Mouse (Mus musculus) megakaryocyte-erythroid progenitor cell, adult 5 weeks (primary cell): ENCODE measurements around the gene Osgep. TPM values are rescaled to one million over a fixed set of nuclear protein-coding genes. Genes with fewer than 3 reads are reported as not detected.

ENCODE experiments used
- polyA plus RNA-seq: library from polyadenylated mRNA; stranded (reverse); fragments of >175 nt; gene quantifications from 2 replicates; pipeline ENCODE4 v1.2.3, GENCODE M21; 2012

The Osgep gene
- polyA plus RNA-seq: 62.9 and 65.3 TPM in 2 replicates

DNA sequence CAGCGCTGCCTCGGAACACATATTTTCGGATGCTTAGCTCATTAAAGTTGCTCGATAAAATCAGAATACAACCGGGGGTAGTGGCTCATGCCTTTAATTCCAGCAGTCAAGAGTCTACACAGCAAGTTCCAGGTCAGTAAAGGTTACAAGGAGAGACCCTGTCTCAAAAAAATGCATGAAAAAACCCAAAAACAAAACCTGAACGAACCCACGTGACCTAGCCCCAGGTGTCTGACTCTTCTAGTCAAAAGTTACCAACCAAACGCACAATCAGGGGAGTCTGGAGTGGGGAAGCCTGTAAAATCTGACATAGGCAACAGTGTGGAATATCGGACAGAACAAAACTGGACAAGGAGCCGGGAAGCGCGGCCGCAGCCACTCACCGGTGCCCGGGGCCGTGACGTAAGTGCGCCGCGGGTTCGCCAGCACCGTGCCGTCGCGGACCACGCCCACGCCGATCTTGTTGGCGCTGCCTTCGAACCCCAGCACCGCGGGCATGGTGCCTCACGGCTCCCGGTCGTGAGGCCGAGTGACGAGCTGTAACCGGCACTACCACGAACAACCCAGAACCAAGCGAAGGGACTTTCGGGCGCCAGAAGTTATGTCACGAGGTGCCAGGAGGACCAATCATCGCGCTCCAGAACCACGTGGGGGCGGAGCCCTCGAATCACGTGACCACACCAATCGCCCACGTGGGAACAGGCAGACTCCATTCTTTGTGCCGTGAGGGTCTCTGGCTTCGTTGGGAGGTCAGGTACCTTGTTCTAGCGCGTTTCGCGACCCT is at the start of gene Osgep, which contains the start of gene Apex1:
Gene Osgep (minus strand): TSS at position 613 of the 784 bp plus-strand sequence.
Gene Apex1 (plus strand): TSS at position 688 of the 784 bp plus-strand sequence.

DNA sequence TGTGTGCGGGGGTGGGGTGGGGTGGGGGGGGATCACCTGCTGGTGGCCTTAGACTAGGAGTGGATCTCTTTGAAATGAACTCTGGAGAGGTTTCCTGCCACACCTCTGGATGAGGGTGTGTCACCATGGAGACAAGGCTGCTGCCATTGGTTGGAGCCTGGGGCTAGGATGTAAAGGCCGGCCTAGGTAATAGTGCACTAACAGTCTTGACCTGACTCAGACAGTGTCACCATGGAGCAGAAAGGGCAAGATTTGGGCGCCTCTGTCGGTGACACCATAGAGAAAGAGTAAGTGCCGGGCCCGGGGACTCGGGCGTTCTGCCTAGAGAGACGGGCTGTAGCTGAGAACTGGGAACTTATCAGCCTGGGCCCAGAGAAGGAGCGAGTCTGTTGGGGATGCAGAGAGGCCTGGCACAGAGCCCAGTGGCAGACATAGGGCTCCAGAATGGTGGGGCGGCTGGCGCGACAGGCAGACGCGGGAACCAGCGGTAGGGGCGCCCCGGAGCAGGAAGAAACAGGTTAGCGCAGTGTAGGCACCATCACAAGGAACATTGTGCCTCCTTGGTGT is 31.3 kb upstream of the Osgep start, which contains the start of gene Pnp2:
Gene Pnp2 (plus strand): TSS at position 51 of the 567 bp plus-strand sequence.

DNA sequence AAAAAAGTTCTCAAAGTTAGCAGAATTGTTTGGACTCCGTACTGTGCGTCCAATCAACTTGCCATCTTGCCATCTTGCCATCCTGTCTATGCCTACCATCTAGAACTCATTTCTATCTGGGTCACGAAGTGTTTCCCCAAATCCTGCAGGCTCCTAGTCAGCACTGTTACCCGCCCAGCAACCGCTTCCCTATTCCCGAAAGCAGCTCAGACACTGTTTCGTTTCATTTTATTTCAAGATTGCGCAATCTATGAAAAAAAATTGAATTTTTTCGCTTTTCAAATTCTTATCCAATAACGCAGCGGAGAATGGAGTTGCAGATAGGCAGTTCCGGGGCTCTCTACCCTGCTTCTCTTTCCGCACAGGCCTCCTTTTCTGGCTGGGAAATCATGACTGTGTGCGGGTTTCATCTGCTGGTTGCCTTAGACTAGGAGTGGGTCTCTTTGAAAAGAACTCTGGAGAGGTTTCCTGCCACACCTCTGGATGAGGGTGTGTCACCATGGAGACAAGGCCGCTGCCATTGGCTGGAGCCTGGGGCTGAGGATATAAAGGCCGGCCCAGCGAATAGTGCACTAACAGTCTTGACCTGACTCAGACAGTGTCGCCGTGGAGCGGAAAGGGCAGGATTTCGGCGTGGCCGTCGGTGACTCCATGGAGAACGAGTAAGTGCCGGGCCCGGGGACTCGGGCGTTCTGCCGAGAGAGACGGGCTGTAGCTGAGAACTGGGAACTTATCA is 19.4 kb upstream of the Osgep start, which contains the start of gene Gm49342:
Gene Gm49342 (plus strand): TSS at position 586 of the 736 bp plus-strand sequence.

DNA sequence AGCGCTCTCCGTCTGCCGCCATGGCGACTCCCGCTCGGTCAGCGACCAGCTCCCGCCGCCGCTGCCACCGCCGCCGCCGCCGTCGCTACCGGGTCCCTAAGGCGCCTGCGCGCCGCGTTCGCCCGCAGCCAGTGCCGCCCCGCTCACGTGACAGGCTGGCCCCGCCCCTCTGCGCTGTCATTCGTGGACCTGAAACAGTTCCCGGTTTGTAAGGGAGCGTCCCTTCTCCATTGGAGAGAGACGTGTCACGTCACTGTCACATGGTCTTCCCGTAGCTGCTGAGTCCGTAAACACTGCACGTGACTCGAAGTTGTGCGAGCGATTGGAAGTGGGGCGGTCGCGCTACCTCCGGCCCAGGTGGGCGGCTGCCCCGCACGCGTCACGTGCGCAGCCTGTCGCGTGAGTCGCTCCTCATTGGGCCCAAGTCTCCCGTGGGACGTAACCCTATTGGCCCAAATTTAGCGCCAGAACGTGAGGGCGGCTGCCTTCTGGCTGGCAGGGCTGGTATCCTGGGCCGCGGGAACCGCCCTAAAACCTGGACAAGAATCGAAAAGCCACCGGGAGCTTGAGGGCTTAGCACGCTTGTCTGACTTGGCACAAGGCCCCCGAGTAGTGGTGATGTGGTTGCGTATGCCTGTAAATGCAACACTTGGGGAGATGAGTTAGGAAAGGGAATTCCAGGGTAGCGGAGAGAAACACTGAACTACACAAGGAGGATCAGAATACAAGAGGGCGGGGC is 6.2 kb upstream of the Osgep start, which contains the start of the genes Pip4p1 and Pnp:
Gene Pip4p1 (minus strand): TSS at position 103 of the 739 bp plus-strand sequence.
Gene Pnp (plus strand): TSS at position 329 of the 739 bp plus-strand sequence.

DNA sequence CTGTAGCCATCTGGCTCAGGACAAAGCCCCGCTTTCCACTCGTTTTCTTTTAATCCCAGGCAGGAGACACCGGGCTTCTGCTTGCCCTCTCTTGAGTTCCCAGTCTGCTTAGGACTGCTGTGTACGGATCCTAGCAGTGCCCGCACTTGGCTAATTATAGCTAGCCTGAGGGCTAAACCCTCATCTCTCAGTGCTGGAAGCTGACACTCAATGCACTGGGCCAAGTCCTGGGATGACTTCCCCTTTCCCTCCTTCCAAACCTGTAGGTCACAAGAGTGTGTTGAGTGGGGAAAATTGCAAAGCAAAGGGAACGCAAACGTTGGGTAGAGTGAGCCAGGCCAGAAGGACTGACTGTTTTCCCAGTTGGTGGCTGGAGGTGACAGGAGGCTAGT is 27.3 kb downstream of the Osgep start, which contains the start of gene Klhl33:
Gene Klhl33 (minus strand): TSS at position 134 of the 392 bp plus-strand sequence.

DNA sequence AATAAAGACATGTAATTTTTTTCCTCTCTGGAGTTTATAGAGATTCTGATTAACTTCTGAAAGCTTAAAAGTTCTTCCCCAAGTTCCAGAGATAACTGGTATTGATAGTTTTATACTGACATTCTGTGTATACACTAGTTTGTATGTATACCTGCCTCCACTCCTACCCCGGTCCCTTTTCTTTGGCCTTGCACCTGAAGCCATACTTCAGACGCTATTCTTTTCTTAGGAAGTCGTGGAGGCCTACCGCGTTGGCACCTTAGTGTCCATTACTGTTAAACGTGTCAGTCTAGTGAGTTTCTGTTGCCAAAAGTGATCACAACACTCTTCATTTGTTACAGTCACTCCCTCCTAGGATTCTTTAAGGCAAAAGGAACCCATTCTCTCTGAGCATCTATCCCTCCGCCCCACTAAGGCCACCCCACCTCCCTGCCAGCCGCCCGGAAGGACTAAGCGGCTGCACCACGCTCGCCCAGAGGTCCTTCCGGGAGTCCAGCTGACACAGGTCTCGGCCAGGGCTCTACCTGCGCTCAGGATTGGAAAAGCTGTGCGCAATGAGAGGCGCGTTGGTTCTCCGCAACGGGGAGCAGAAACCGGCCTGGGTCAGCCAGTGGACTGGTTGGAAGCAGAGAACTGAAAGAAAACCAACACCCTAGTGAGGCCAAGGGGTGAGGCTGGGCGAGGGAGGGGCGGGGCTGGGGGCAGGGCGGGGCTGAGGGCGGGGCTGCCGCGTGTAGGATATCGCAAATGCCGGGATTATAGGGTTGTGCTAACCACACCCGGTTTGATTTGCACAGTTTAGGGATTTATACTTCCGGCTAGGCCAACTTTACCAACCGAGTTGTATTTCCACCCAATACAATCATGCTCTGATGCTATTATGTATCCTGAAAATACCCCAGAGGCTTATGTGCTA is 54.5 kb downstream of the Osgep start, which contains the start of gene Tep1:
Gene Tep1 (minus strand): TSS at position 672 of the 916 bp plus-strand sequence.

Other genes with a start within 250 kb of the Osgep start
- not detected in 2 replicates for gene Olfr747, start 231.7 kb downstream of the Osgep start, polyA plus RNA-seq
- not detected in 2 replicates for gene Olfr748, start 217.5 kb downstream of the Osgep start, polyA plus RNA-seq
- not detected in 2 replicates for gene Olfr749, start 179.8 kb downstream of the Osgep start, polyA plus RNA-seq
- gene Ttc5, start 139.4 kb downstream of the Osgep start, polyA plus RNA-seq: 16.2 and 18.6 TPM in 2 replicates
- gene Ccnb1ip1, start 117.2 kb downstream of the Osgep start, polyA plus RNA-seq: not detected in 2 replicates
- gene Parp2, start 117.1 kb downstream of the Osgep start, polyA plus RNA-seq: 5.3 and 6.5 TPM in 2 replicates
- 4.2 and 6.3 TPM in 2 replicates for gene Tep1, start 54.3 kb downstream of the Osgep start, polyA plus RNA-seq
- 0.05 and 0.17 TPM in 2 replicates for gene Klhl33, start 27.4 kb downstream of the Osgep start, polyA plus RNA-seq
- 152 and 183 TPM in 2 replicates for gene Apex1, start 75 bp upstream of the Osgep start, polyA plus RNA-seq
- 97.7 and 140 TPM in 2 replicates for gene Pip4p1, start 6.0 kb upstream of the Osgep start, polyA plus RNA-seq
- 4.1 and 6.2 TPM in 2 replicates for gene Pnp, start 6.2 kb upstream of the Osgep start, polyA plus RNA-seq
- 3.0 and 6.9 TPM in 2 replicates for gene Gm49342, start 19.6 kb upstream of the Osgep start, polyA plus RNA-seq
- 0.09 and 0.71 TPM in 2 replicates for gene Pnp2, start 31.1 kb upstream of the Osgep start, polyA plus RNA-seq
- 0.11 TPM in 1 of 2 replicates, not detected in the other for gene Rnase10, start 82.9 kb upstream of the Osgep start, polyA plus RNA-seq
- gene Rnase9, start 117.0 kb upstream of the Osgep start, polyA plus RNA-seq: not detected in 2 replicates
- not detected in 2 replicates for gene Rnase11, start 125.3 kb upstream of the Osgep start, polyA plus RNA-seq
- gene Rnase12, start 132.8 kb upstream of the Osgep start, polyA plus RNA-seq: 0.18 TPM in 1 of 2 replicates, not detected in the other
- not detected in 2 replicates for gene Olfr750, start 149.5 kb upstream of the Osgep start, polyA plus RNA-seq
- gene Rnase4, start 166.2 kb upstream of the Osgep start, polyA plus RNA-seq: 0.25 and 0.35 TPM in 2 replicates
- 0.15 TPM in 1 of 2 replicates, not detected in the other for gene Ang, start 166.3 kb upstream of the Osgep start, polyA plus RNA-seq
- gene Eddm3b, start 189.5 kb upstream of the Osgep start, polyA plus RNA-seq: not detected in 2 replicates
- 1.7 TPM in 2 replicates for gene Rnase6, start 199.0 kb upstream of the Osgep start, polyA plus RNA-seq
- gene Rnase1, start 221.9 kb upstream of the Osgep start, polyA plus RNA-seq: not detected in 2 replicates
- not detected in 2 replicates for gene Rnase2b, start 237.4 kb upstream of the Osgep start, polyA plus RNA-seq